Mouse (Mus musculus) liver, postnatal 0 days (tissue): Measurements from ENCODE around the gene Cald1.

Experiments
- CTCF ChIP-seq: sonication (generic); IDR thresholded peaks from 2 replicates; pipeline ENCODE4 v1.5.1; 2016; ENCODE audit warnings: antibody characterized with exemption, low read depth
- EP300 ChIP-seq: IDR thresholded peaks from 2 replicates; pipeline ENCODE4 v1.6.1; 2016; ENCODE audit warnings: antibody characterized with exemption, low read depth, mild to moderate bottlenecking

- TF ChIP-seq EP300: no peak
- TF ChIP-seq CTCF: no peak
These were observed 90.7 kb downstream of the Cald1 start for GRCm38 (mm10) chr6:34688971-34689370.
